Mouse (Mus musculus) CH12F3 (cell line): ENCODE measurements around the gene Ifi209.
"Not testable (repeated sequence)": the region's sequence is repeated elsewhere in the genome, so short reads cannot be mapped to it uniquely, and the experiment has no call there.

Source experiments
- in situ Hi-C: fragments of 300-500 bp; cut with MboI; formaldehyde crosslinking; loops from 2 replicates; pipeline ENCODE4 v1.14.3; 2020; ENCODE audit warnings: low sequenced_read_pairs

Ifi209 gene

DNA sequence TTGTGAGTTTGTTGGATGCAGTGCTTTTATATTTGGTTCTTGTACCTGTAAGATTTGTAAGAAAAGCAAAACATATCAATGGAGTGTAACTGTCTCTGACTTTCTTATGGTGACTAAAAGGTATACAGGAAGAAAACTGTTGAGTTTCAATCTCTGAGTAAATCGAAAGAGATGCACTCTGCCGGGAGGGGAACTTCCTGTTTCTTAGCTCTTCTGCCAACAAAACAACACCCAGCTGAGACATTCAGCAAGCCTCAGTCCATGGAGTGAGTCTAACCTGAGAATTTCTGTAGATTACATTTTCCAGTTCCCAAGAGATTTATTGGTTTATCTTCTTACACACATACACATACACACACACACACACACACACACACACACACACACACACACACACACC, at the start of gene Ifi209:
Ifi209 (plus strand) TSS at position 296 of the 400 bp plus-strand sequence.
- in situ Hi-C loops, result not testable (repeated sequence)

DNA sequence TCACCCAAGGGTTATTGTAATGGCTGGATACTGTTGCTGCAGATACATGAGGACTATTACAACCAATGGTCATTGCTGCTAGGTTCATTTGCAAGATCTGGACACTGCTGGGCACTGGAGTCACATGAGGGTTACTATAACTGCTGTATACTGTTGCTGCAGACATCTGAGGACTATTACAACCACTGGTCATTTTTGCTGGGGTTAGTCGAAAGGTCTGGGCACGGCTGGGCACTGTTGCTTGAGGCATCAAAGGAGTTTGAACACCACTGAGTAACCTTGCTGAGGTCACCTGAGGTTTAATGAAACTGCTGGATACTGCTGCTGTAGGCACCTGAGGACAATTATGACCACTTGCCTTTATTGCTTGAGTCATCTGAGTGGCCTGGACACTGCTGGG, 41.0 kb upstream of the Ifi209 start:
- in situ Hi-C loops, result not testable (repeated sequence)

GRCm38 (mm10) chr1:173598838-173599494, 31.8 kb upstream of the Ifi209 start, which contains the start of gene Ifi213:
Gene Ifi213, minus strand, starts transcription at chr1:173599274.
- in situ Hi-C loops, result not testable (repeated sequence)

- in situ Hi-C loops, result not testable (repeated sequence)
Measured at GRCm38 (mm10) chr1:173610291-173610690, 20.4 kb upstream of the Ifi209 start.

DNA sequence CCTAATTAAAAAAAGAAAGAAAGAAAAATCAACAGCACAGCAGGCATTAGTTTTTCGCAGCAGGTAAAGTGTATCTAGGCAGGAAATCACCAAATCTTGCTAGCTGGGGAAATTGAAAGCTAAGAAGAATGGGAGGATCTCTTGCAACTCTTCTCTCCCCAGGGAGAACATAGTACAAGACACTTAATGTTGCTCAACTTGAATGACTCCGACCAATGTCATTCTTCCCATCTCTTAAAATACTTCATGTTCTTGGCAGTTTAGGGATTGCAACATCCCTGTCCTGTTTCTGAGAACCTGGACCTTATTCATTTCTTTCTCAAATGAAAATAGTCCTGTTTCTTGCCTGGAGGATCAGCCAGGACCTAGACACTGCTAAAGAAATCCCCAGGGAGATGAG, 8.5 kb upstream of the Ifi209 start:
- in situ Hi-C loops, result not testable (repeated sequence)

GRCm38 (mm10) chr1:173624052-173624451, 6.7 kb upstream of the Ifi209 start:
- in situ Hi-C loops, result no loop called here

- in situ Hi-C loops, result no loop called here
Measured at GRCm38 (mm10) chr1:173626686-173627085, 4.0 kb upstream of the Ifi209 start.

GRCm38 (mm10) chr1:173633969-173634645, 3.4 kb downstream of the Ifi209 start:
- in situ Hi-C loops, result no loop called here

GRCm38 (mm10) chr1:173645393-173645792, 14.7 kb downstream of the Ifi209 start:
- in situ Hi-C loops, result no loop called here

DNA sequence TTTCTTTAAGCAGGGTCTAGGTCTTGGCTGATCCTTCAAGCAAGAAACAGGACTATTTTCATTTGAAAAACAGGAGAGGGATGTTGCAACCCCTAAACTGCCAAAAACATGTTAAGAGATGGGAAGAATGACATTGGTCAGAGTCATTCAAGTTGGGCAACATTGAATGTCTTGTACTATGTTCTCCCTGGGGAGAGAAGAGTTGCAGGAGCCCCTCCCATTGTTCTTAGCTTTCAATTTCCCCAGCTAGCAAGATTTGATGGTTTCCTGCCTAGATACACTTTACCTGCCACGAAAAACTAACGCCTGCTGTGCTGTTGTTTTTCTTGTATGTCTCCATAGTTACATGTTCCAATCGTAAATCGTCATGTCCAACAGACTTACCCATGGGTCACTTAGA, 27.3 kb downstream of the Ifi209 start:
- in situ Hi-C loops, result no loop called here

DNA sequence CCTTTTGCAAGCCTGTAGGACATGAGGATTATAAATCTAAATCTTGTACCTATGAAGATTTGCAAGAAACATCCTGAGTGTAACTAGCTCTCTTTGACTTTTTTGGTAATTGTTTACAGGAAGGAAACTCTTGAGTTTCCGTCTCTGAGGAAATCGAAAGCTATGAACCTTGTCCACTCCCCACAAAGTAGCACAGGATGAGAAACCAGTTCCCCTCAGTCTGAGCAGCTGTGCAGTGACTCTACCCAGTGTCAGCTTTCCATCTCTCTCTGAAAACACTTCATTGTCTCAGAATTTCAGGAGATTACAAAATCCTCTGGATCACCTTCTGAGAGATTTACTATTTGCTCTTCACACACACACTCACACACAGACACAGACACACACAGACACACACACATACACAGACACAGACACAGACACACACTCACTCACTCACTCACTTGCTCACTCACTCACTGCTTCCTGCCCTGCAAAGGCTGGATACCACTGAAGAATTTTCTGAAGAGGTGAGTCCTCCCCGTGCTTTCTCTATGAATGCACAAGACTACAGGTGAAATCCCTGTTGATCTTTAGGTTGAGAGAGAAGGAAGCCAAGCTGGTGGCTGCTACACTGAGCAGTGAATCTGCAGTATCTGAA, 42.9 kb downstream of the Ifi209 start, which contains the start of gene Ifi208:
Ifi208 (plus strand) TSS at position 218 of the 640 bp plus-strand sequence.
- in situ Hi-C loops, result not testable (repeated sequence)

DNA sequence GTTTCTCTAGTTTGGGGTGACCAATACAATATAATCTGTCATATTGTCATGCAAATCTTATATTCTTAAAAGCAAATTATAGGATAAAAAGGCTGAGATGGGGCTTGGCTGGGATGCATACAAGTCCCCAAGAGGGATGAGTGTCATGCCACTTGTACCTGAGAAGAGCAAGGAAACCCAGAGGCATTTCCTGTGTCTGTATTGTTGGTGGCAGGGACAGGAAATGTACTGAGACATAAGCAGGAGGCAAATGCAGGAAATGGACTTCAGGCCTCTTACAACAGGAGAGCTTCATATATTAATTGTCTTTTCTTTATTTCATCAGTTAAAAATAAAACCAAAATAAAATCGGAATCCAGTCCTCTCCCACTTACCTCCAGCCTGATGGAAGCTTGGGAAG, 47.9 kb downstream of the Ifi209 start:
- in situ Hi-C loops, result not testable (repeated sequence)

DNA sequence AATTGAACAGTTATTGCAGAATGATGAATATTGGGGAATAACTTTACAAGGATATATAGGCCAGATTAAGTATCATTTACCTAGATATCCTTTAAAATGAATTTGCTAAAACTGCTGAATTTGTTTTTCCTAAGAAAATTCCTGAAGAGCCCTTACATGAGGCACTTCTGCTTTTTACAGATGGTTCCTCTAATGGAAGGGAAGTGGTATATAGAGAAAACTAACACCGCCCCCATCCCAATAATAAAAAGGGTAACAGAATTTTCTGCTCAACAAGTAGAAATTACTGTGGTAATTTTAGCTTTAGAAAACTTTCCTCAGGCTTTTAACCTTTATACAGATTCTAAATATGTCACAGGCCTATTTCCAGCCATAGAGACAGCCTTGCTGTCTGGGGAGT, 63.6 kb downstream of the Ifi209 start:
- in situ Hi-C loops, result no loop called here
